Mouse (Mus musculus) layer of hippocampus, adult 11-12 months (tissue): Measurements from ENCODE around the gene Casq2.
A peak's percentile ranks its signal among the peaks of the same experiment; 100 is the strongest.

Experiments used
- DNase-seq: peaks from one replicate; pipeline ENCODE4 v3.0.0; 2022; ENCODE audit warnings: low spot score

The Casq2 gene

DNA sequence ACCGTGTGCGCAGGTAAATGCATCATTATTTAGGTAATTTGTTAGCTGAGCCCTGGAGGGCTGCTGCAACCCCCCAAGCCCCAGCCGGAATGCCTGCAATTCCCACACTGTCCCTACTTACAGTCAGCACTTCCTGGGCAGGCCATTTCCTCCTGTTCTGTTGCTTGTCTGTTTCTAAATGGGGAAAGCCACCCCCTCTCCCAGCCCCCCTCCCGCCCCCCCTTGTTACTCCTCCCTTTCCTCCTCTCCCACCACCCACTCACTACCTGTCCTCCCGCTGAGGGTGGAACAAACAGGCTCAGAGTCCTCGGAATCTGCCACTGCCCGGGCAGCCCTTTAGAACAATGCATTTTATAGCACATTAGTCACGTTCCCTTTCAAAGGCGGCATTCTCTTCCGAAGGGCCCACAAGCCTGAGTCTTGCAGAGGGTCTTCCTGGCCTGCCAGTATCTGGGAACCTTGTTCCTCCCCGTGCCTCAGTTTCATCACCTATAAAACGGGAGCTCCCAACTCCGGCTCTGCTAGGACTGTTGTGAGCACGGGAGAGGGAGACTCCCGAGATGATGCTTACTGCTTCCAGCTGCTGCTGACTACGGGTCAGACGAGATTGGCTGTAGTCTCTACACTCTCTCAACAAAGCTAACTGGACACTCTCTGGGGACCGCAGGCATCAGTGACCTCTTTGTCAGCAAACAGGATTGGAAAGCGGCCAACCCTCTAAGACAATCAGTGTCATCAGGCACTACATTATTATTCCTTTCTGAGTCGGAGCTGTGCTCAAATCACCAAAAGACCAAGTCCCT is 107.5 kb downstream of the Casq2 start:
- peak; percentile 26 for DNase-seq

DNA sequence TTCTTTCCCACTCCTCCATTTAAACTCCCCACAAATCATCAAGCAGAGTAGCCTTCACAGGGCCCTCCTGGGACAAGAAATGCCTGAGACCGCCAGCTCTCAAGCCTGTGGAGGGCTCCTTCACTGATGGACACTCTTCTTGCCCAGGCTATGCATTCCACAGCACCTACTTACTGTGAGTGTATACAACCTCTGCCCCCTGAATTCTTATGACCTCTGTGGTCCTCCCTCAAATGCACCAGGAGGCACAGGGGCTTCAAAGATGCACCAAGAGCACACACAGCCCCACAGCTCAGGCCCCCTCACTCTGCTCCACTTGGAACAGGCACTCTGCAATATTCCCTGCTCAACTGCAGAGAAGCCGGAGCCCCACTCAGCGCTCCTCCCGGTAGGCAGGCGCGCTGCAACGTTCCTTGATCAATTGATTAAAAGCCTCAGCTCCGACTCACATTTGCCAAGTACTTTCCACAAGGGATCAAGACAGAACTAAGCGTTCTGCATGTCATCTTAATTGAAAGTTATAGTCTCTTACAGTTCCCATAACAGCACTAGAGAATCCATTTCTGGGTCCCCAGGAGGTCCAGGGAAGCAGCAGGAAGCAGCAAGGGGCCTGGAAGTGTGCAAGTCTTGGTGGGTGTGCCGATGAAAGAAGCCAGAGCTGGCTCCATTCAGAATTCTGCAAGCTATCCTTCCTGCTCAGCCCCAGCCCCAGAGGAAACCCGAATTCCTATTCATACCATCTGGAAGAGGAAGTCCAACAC is 108.3 kb downstream of the Casq2 start:
- DNase-seq = no peak

DNA sequence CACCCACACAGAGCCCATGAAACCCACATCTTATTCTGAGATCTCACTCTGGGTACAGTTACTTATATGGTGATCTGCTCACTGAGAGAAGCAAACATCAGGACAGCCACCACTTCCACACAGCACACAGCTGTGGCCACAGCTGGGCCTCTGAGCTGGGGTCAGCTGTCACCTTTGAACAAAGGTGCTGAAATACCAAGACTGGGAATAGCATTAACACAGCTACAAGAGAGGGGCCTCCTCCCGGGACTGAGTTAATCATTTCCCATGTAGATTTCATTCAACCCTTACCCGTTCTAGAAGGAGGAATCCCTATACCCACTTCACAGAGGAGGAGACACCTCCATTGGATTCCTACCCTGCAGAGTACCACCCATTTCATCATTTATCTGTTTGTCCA is 109.5 kb downstream of the Casq2 start:
- no peak for DNase-seq
